Mouse (Mus musculus) heart, embryonic 11.5 days (tissue): ENCODE results near the gene Ccdc151. TPM values are rescaled to one million over a fixed set of nuclear protein-coding genes. Genes with fewer than 3 reads are reported as not detected.

ENCODE experiments used
- ATAC-seq: fragments of 200-750 bp; cut with Nextera tagmentation; replicated peaks from 2 replicates; pipeline ENCODE4 v1.8.0; 2017; ENCODE audit warnings: moderate library complexity; ENCODE audit not compliant: insufficient number of reproducible peaks, low FRiP score, low TSS enrichment
- H3K27ac ChIP-seq: fragments of 300-500 bp; sonication (generic); 2 replicates; pipeline ENCODE4 v1.5.1; 2014; ENCODE audit warnings: mild to moderate bottlenecking, low read depth, low read length
- H3K27me3 ChIP-seq: fragments of 300-500 bp; sonication (generic); 2 replicates; pipeline ENCODE4 v1.6.1; 2014; ENCODE audit warnings: mild to moderate bottlenecking, low read length, mixed read lengths; ENCODE audit not compliant: control insufficient read depth, insufficient read depth
- H3K36me3 ChIP-seq: fragments of 300-500 bp; sonication (generic); 2 replicates; pipeline ENCODE4 v1.6.1; 2014; ENCODE audit warnings: mild to moderate bottlenecking, low read length, moderate library complexity, mixed read lengths; ENCODE audit not compliant: control insufficient read depth, insufficient read depth
- H3K4me1 ChIP-seq: fragments of 300-500 bp; sonication (generic); 2 replicates; pipeline ENCODE4 v1.6.1; 2014; ENCODE audit warnings: low read length; ENCODE audit not compliant: control insufficient read depth, insufficient read depth
- H3K4me2 ChIP-seq: fragments of 300-500 bp; sonication (generic); 2 replicates; pipeline ENCODE4 v1.6.1; 2014; ENCODE audit warnings: mild to moderate bottlenecking, moderate library complexity
- H3K4me3 ChIP-seq: fragments of 300-500 bp; sonication (generic); 2 replicates; pipeline ENCODE4 v1.5.1; 2014; ENCODE audit warnings: low read depth, low read length
- H3K9ac ChIP-seq: fragments of 300-500 bp; sonication (generic); 2 replicates; pipeline ENCODE4 v1.6.1; 2014; ENCODE audit warnings: mild to moderate bottlenecking, low read depth, low read length, moderate library complexity
- H3K9me3 ChIP-seq: fragments of 300-500 bp; sonication (generic); replicated peaks from 2 replicates; pipeline ENCODE4 v1.6.1; 2016; ENCODE audit warnings: low read length; ENCODE audit not compliant: control insufficient read depth
- WGBS: fragments of 180-500 bp; shearing (Covaris S2); extraction: QIAGEN DNeasy Blood & Tissue Kit; methylation state at CpG from one replicate; pipeline ENCODE4 v1.1.7; 2014; ENCODE audit not compliant: insufficient replicate concordance; 5-methylcytosine and 5-hydroxymethylcytosine counted together
- polyA plus RNA-seq: library from polyadenylated mRNA; unstranded; fragments of >200 nt; fragmentation: Nextera tagmentation; extraction: Ambion mirVana; gene quantifications from 2 replicates; pipeline ENCODE4 v1.2.1, GENCODE M21; 2014

The Ccdc151 gene
- polyA plus RNA-seq, 1 experiment from 2014 or later: not detected

GRCm38 (mm10) chr9:21987592-21988342, 14.7 kb downstream of the Ccdc151 start:
- Histone ChIP-seq H3K27me3 (peaks cover 90% of the 10 kb centered on the region), H3K9ac (no peak overlapping the region), H3K27ac (no peak overlapping the region), H3K36me3 (no peaks in the 10 kb centered on the region), H3K4me3 (no peak overlapping the region; the same call in 1 of the 2 replicates), H3K4me1 (peaks cover 10% of the 10 kb centered on the region; the same call in 1 of the 2 replicates), H3K4me2 (peak overlapping the region; percentile 86), H3K9me3 (no peaks in the 10 kb centered on the region)
- ATAC-seq: no peak
- WGBS: 5% methylated on average over 36 of the region's 36 CpGs

GRCm38 (mm10) chr9:21983911-21984310, 18.5 kb downstream of the Ccdc151 start:
- H3K4me2 ChIP-seq: no peak overlapping the region
- H3K4me3 ChIP-seq: no peak overlapping the region
- no peaks in the 10 kb centered on the region for H3K36me3 ChIP-seq
- H3K27ac ChIP-seq: no peak overlapping the region
- H3K9me3 ChIP-seq: no peaks in the 10 kb centered on the region
- H3K27me3 ChIP-seq: peaks cover 68% of the 10 kb centered on the region
- WGBS: 11% methylated on average over 3 of the region's 3 CpGs
- H3K4me1 ChIP-seq: peaks cover 3% of the 10 kb centered on the region; the same call in 1 of the 2 replicates
- ATAC-seq: no peak
- no peak overlapping the region for H3K9ac ChIP-seq

DNA sequence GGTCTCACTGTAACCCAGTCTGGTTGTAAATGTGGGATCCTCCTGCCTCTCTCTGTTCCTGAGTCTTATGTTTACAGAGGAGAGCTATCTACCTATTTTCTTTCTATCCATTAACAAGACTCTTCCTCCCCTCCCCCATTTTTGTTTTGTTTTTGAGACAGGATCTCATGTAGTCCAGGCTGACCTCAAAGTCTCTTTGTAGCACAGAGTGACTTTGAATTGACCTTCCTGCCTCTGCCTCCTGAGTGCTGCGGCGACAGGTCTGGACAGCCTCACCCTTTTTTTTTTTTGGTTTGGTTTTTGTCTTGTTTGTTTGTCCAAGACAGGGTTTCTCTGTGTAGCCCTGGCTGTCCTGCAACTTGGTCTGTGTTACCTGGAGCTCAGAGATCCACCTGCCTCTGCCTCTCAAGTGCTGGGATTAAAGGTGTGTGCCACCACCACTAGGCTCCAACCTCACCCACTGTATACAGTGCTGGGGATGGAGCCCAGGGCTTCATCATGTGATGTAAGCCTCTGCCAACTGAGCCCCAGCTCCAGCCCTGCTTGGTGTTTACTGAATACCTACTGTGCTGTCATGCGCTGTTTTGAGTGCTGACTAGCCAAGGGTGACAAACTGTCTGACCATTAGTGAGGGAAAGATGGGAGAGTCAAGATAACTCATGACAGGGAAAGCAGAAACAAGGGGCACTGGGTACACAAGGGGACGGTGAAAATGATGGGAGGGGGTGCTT, 23.9 kb downstream of the Ccdc151 start:
- H3K27ac ChIP-seq: no peak overlapping the region
- H3K9ac ChIP-seq: no peak overlapping the region
- no peaks in the 10 kb centered on the region for H3K9me3 ChIP-seq
- H3K4me3 ChIP-seq: no peak overlapping the region
- 84% methylated on average over 4 of the region's 4 CpGs for WGBS
- ATAC-seq: no peak
- no peaks in the 10 kb centered on the region for H3K36me3 ChIP-seq
- H3K27me3 ChIP-seq: peaks cover 19% of the 10 kb centered on the region
- H3K4me2 ChIP-seq: no peak overlapping the region
- H3K4me1 ChIP-seq: no peaks in the 10 kb centered on the region

GRCm38 (mm10) chr9:21977972-21978371, 24.5 kb downstream of the Ccdc151 start:
- H3K9me3 ChIP-seq: no peaks in the 10 kb centered on the region
- no peaks in the 10 kb centered on the region for H3K4me1 ChIP-seq
- no peak overlapping the region for H3K4me2 ChIP-seq
- no peak for ATAC-seq
- H3K36me3 ChIP-seq: no peaks in the 10 kb centered on the region
- H3K27ac ChIP-seq: no peak overlapping the region
- WGBS: 15% methylated on average over 2 of the region's 2 CpGs
- no peak overlapping the region for H3K4me3 ChIP-seq
- peaks cover 19% of the 10 kb centered on the region for H3K27me3 ChIP-seq
- H3K9ac ChIP-seq: no peak overlapping the region

- no peak for ATAC-seq
- H3K27ac ChIP-seq: no peak overlapping the region
- no peak overlapping the region for H3K4me3 ChIP-seq
- no peaks in the 10 kb centered on the region for H3K4me1 ChIP-seq
- 69% methylated on average over 5 of the region's 5 CpGs for WGBS
- H3K9me3 ChIP-seq: no peaks in the 10 kb centered on the region
- no peaks in the 10 kb centered on the region for H3K36me3 ChIP-seq
- H3K4me2 ChIP-seq: no peak overlapping the region
- peaks cover 16% of the 10 kb centered on the region for H3K27me3 ChIP-seq
- no peak overlapping the region for H3K9ac ChIP-seq
Observed at GRCm38 (mm10) chr9:21977331-21977730, 25.1 kb downstream of the Ccdc151 start.

DNA sequence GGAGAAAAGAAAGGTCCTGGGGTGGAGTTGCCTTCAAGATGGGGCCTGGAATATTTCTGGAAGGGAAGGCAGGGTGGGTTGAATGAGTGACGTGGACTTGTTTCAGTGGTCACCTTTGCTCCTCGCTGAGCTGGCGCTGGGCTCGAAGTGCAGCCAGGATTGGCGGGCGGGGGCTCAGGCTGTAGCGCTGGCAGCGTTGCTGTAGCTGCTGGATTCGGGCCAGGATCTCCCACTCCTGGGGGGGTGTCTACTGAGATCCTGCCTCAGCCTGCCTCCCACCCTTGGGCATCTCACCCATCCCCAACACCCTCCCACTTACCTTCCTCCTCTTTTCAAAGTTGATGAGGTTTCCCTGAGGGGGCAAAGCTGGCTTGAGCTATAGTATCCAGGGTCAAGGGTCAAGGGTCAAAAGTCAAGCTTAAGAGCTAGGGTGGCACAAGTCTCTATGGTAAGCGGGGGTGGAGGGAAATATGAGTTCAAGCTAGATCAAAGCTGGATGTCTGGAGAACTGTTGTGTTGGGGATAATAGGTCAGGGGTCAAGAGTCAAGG, 25.7 kb downstream of the Ccdc151 start:
- H3K4me1 ChIP-seq: no peaks in the 10 kb centered on the region

DNA sequence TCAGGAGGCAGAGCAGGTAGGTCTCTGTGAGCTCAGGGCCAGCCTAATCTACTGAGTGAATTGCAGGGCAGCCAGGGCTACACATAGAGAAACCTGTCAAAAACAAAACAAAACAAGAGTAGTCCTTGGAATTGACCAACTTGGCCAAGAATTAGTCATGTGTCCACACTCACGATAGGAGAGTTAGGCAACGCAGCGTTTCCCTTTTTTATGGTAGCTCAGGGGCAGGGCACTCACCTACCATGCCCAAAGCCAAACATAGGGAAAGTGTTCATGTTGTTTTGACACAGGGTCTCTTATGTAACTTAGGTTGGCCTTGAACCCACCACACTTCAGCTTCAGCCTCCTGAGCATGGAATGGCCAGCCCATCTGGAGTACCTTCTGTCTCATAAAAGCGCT, 33.1 kb downstream of the Ccdc151 start:
- no peaks in the 10 kb centered on the region for H3K4me1 ChIP-seq
- WGBS: 80% methylated on average over 4 of the region's 4 CpGs
- H3K4me3 ChIP-seq: no peak overlapping the region
- H3K9ac ChIP-seq: no peak overlapping the region
- no peak for ATAC-seq
- H3K4me2 ChIP-seq: no peak overlapping the region
- H3K9me3 ChIP-seq: no peaks in the 10 kb centered on the region
- no peaks in the 10 kb centered on the region for H3K27me3 ChIP-seq
- no peaks in the 10 kb centered on the region for H3K36me3 ChIP-seq
- H3K27ac ChIP-seq: no peak overlapping the region

More for the DNA sequence above, 25.7 kb downstream of the Ccdc151 start:
- ATAC-seq: no peak
- Histone ChIP-seq H3K4me3 (no peak overlapping the region), H3K36me3 (no peaks in the 10 kb centered on the region), H3K27ac (no peak overlapping the region), H3K9me3 (no peaks in the 10 kb centered on the region), H3K27me3 (peaks cover 13% of the 10 kb centered on the region), H3K9ac (no peak overlapping the region), H3K4me2 (no peak overlapping the region)
- 88% methylated on average over 10 of the region's 10 CpGs for WGBS

DNA sequence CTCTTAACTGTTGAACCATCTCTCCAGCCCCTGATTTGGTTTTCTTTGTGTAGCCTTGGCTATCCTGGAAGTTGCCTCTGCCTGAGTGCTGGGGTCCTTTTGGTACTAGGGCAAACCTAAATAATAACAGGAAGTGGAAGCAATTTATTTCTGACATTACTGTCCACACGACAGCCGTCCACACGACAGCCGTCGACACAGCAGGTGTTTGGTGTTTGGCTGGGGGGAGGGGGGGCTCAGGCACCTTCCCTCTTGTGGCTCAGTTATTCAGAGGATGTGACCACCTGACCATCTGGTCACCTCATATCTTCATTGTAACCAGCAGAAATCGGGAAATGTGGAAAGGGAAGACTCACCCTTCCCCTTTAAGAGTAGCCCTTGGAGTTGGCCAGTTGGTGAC, 33.6 kb downstream of the Ccdc151 start:
- 57% methylated on average over 6 of the region's 6 CpGs for WGBS
- no peaks in the 10 kb centered on the region for H3K36me3 ChIP-seq
- H3K4me3 ChIP-seq: no peak overlapping the region
- H3K27ac ChIP-seq: no peak overlapping the region
- no peak overlapping the region for H3K4me2 ChIP-seq
- H3K9me3 ChIP-seq: no peaks in the 10 kb centered on the region
- H3K9ac ChIP-seq: no peak overlapping the region
- ATAC-seq: no peak
- H3K27me3 ChIP-seq: no peaks in the 10 kb centered on the region
- H3K4me1 ChIP-seq: 0 out of 2 replicates have a peak, but pooled peaks cover under 1% of the 10 kb centered on the region
